Mouse (Mus musculus): ENCODE data around the gene Bmp10. TPM values are rescaled to one million over a fixed set of nuclear protein-coding genes. Genes with fewer than 3 reads are reported as not detected.

Bmp10 gene
- polyA plus RNA-seq, 1 experiment from 2014 or later: not detected

GRCm38 (mm10) chr6:87483224-87483899 is 54.6 kb downstream of the Bmp10 start:
- no peak overlapping the region for H3K4me2 ChIP-seq (replicated peaks)
- 55% methylated on average over 12 of the region's 12 CpGs for WGBS
- H3K9ac ChIP-seq: no peak overlapping the region
- peaks cover 4% of the 10 kb centered on the region; the same call in 1 of the 2 replicates for H3K4me1 ChIP-seq
- H3K36me3 ChIP-seq: no peaks in the 10 kb centered on the region
- peak overlapping the region; percentile 12 for H3K4me3 ChIP-seq (replicated peaks)
- H3K9me3 ChIP-seq (replicated peaks): no peaks in the 10 kb centered on the region
- peak overlapping the region; percentile 13 for H3K27ac ChIP-seq (replicated peaks)
- no peak for ATAC-seq (ENCODE audit: insufficient number of reproducible peaks, low FRiP score, low TSS enrichment, low read depth)
- no peaks in the 10 kb centered on the region for H3K27me3 ChIP-seq

GRCm38 (mm10) chr6:87483900-87484289 is 55.1 kb downstream of the Bmp10 start:
- 51% methylated on average over 3 of the region's 3 CpGs for WGBS

GRCm38 (mm10) chr6:87484806-87485205 is 56.0 kb downstream of the Bmp10 start:
- Histone ChIP-seq H3K9me3 (replicated peaks) (no peaks in the 10 kb centered on the region), H3K27ac (replicated peaks) (no peak overlapping the region), H3K4me2 (replicated peaks) (no peak overlapping the region), H3K36me3 (no peaks in the 10 kb centered on the region), H3K4me1 (peaks cover under 1% of the 10 kb centered on the region; the same call in 1 of the 2 replicates), H3K9ac (no peak overlapping the region), H3K4me3 (replicated peaks) (no peak overlapping the region), H3K27me3 (no peaks in the 10 kb centered on the region)
- ATAC-seq (ENCODE audit: insufficient number of reproducible peaks, low FRiP score, low TSS enrichment, low read depth): no peak
- 37% methylated on average over 5 of the region's 5 CpGs for WGBS

More at GRCm38 (mm10) chr6:87483900-87484289, 55.1 kb downstream of the Bmp10 start:
- peaks cover 4% of the 10 kb centered on the region; the same call in 1 of the 2 replicates for H3K4me1 ChIP-seq
- no peak overlapping the region for H3K4me3 ChIP-seq (replicated peaks)
- peak overlapping the region; percentile 13 for H3K27ac ChIP-seq (replicated peaks)
- no peaks in the 10 kb centered on the region for H3K9me3 ChIP-seq (replicated peaks)
- no peak overlapping the region for H3K9ac ChIP-seq
- no peak overlapping the region for H3K4me2 ChIP-seq (replicated peaks)
- no peaks in the 10 kb centered on the region for H3K36me3 ChIP-seq
- ATAC-seq (ENCODE audit: insufficient number of reproducible peaks, low FRiP score, low TSS enrichment, low read depth): no peak
- no peaks in the 10 kb centered on the region for H3K27me3 ChIP-seq

Other genes starting within 250 kb of the Bmp10 start
- gene Antxr1, start 93.2 kb upstream of the Bmp10 start, polyA plus RNA-seq (2015; fragmentation: Nextera tagmentation; extraction: Ambion mirVana): 20.3 and 24.3 TPM in 2 replicates
- 0.13 TPM in 1 of 2 replicates, not detected in the other for gene Gkn1, start 78.1 kb upstream of the Bmp10 start, polyA plus RNA-seq (2015; fragmentation: Nextera tagmentation; extraction: Ambion mirVana)
- gene Gkn2, start 55.6 kb upstream of the Bmp10 start, polyA plus RNA-seq (2015; fragmentation: Nextera tagmentation; extraction: Ambion mirVana): not detected in 2 replicates
- gene Gkn3, start 40.1 kb upstream of the Bmp10 start, polyA plus RNA-seq (2015; fragmentation: Nextera tagmentation; extraction: Ambion mirVana): 1.0 and 1.3 TPM in 2 replicates
- gene Arhgap25, start 104.3 kb downstream of the Bmp10 start, polyA plus RNA-seq (2015; fragmentation: Nextera tagmentation; extraction: Ambion mirVana): 8.3 and 10.0 TPM in 2 replicates
- gene Prokr1, start 161.7 kb downstream of the Bmp10 start, polyA plus RNA-seq (2015; fragmentation: Nextera tagmentation; extraction: Ambion mirVana): 7.5 and 7.8 TPM in 2 replicates
- gene Aplf, start 243.2 kb downstream of the Bmp10 start, polyA plus RNA-seq (2015; fragmentation: Nextera tagmentation; extraction: Ambion mirVana): 14.7 and 15.8 TPM in 2 replicates

All from embryonic facial prominence, embryonic 15.5 days (tissue).